Mouse (Mus musculus) embryonic fibroblast, embryonic 13.5 days (primary cell): ENCODE measurements around the gene Tomm7.

Experiments used
- CTCF ChIP-seq: IDR thresholded peaks from 2 replicates; pipeline ENCODE4 v1.5.1; 2011; ENCODE audit warnings: mild to moderate bottlenecking, control low read depth, low read length, moderate library complexity, borderline replicate concordance; ENCODE audit not compliant: insufficient read depth
- POLR2A ChIP-seq: IDR thresholded peaks from 2 replicates; pipeline ENCODE4 v1.6.1; 2011; ENCODE audit warnings: low read depth, mild to moderate bottlenecking, control low read depth, low read length, moderate library complexity

GRCm38 (mm10) chr5:23838158-23838557 is 5.8 kb downstream of the Tomm7 start:
- TF ChIP-seq CTCF (no peak), POLR2A (no peak)
